Mouse (Mus musculus): ENCODE results near the gene Tbc1d24. TPM values are rescaled to one million over a fixed set of nuclear protein-coding genes. Genes with fewer than 3 reads are reported as not detected.

The Tbc1d24 gene
- polyA plus RNA-seq, 1 experiment from 2014 or later: 9.2 TPM

GRCm38 (mm10) chr17:24210591-24210990 lies 5.2 kb upstream of the Tbc1d24 start:
- no peaks in the 10 kb centered on the region for H3K27me3 ChIP-seq
- POLR2A ChIA-PET: no interaction called here
- ATAC-seq: no peak
- TF ChIP-seq CTCF (IDR thresholded peaks at IDR 0.05): no peak
- DNase-seq (ENCODE audit: low read depth, low spot score): no peak
- CTCF ChIA-PET: no interaction called here
- in situ Hi-C loops (cut with MboI; ENCODE audit: low pct_unique_long_range_greater_than_20kb): no loop called here

GRCm38 (mm10) chr17:24209916-24210240 lies 4.5 kb upstream of the Tbc1d24 start:
- ATAC-seq (no peak), DNase-seq (ENCODE audit: low read depth, low spot score) (no peak)
- no peak for TF ChIP-seq CTCF (IDR thresholded peaks at IDR 0.05)
- in situ Hi-C loops (cut with MboI; ENCODE audit: low pct_unique_long_range_greater_than_20kb): no loop called here
- H3K27me3 ChIP-seq: no peaks in the 10 kb centered on the region
- CTCF ChIA-PET: no interaction called here
- POLR2A ChIA-PET: no interaction called here

DNA sequence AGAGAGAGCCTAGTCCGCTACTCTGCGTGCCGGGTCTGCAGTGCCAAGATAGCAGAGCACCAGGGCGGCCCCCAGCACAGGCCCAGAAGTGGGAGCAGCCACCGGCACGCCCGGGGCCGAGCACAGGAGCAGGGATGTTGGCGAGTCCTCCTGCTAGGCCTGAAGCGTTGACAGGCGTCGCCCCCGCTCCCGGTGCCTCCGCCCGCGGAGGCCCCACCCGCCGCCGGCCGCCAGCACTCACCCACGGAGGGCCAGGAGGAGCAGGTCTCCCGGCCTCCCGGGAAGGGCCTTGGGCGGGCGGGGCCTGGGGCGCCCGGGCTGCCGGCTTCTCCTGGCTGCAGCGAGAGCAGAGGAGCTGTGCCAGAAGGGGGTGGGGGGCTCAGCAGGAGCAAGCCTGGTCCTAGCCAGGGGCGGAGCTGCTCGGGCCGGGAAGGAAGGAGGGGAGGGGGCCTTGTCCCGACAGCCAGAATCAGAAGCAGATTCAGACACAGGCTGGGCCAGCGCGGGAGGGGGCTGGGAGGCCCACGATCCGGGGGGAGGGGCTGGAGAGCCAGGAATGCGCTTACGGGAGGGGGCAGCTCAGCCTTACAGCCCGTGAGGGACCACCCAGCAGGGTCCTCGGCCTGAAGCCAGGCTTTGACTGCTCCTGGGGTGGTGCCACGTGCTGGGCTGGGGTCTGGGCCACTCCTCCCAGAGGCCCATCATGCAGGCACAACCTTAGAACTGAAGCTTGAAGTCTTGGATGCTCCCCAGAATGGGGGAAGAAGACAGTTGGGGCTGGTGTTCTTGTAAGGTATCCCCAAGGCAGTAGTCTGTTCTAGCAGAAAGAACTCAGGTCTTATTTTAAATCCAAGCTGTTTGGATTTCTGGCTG lies 3.9 kb upstream of the Tbc1d24 start, which contains the start of gene Ntn3:
Ntn3 (minus strand) TSS at position 489 of the 873 bp plus-strand sequence.
- no peaks in the 10 kb centered on the region for H3K27me3 ChIP-seq
- DNase-seq (ENCODE audit: low read depth, low spot score): no peak
- ChIA-PET CTCF (no interaction called here), POLR2A (no interaction called here)
- in situ Hi-C loops (cut with MboI; ENCODE audit: low pct_unique_long_range_greater_than_20kb): no loop called here
- TF ChIP-seq CTCF (IDR thresholded peaks at IDR 0.05): no peak
- ATAC-seq: no peak

DNA sequence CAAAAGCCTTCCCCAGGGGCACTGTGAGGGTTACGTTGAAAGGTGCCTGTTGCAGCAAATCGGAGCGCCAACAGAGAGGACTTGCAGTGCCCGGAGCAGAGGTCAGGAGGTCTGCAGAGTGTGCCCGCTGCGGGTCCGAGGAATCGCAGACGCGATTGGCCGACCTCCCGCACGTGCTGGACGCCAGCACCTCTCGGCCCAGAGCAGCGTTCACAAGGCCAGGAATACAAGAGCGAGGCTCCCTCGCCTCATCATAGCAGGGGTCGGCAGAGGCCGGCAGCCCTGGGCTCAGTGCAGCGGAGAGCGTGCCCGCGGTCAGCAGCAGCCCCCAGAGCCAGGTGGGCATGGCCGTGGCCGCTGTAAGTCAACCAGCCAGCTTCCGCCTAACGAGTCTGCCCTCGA lies 3.3 kb upstream of the Tbc1d24 start:
- DNase-seq (ENCODE audit: low read depth, low spot score) (no peak), ATAC-seq (no peak)
- in situ Hi-C loops (cut with MboI; ENCODE audit: low pct_unique_long_range_greater_than_20kb): no loop called here
- CTCF ChIA-PET: no interaction called here
- H3K27me3 ChIP-seq: no peaks in the 10 kb centered on the region
- POLR2A ChIA-PET: no interaction called here
- no peak for TF ChIP-seq CTCF (IDR thresholded peaks at IDR 0.05)

- CTCF ChIA-PET: interaction anchor here (0.8 to 2.5 kb wide), 2 partner anchors 8 to 12 kb away, joined by 3 to 8 read pairs; no protein-coding TSS in a partner anchor
- ATAC-seq (no peak), DNase-seq (ENCODE audit: low read depth, low spot score) (no peak)
- POLR2A ChIA-PET: no interaction called here
- no peak for TF ChIP-seq CTCF (IDR thresholded peaks at IDR 0.05)
- no peaks in the 10 kb centered on the region for H3K27me3 ChIP-seq
- in situ Hi-C loops (cut with MboI; ENCODE audit: low pct_unique_long_range_greater_than_20kb): no loop called here
Measured at GRCm38 (mm10) chr17:24207768-24208640, 2.6 kb upstream of the Tbc1d24 start.

DNA sequence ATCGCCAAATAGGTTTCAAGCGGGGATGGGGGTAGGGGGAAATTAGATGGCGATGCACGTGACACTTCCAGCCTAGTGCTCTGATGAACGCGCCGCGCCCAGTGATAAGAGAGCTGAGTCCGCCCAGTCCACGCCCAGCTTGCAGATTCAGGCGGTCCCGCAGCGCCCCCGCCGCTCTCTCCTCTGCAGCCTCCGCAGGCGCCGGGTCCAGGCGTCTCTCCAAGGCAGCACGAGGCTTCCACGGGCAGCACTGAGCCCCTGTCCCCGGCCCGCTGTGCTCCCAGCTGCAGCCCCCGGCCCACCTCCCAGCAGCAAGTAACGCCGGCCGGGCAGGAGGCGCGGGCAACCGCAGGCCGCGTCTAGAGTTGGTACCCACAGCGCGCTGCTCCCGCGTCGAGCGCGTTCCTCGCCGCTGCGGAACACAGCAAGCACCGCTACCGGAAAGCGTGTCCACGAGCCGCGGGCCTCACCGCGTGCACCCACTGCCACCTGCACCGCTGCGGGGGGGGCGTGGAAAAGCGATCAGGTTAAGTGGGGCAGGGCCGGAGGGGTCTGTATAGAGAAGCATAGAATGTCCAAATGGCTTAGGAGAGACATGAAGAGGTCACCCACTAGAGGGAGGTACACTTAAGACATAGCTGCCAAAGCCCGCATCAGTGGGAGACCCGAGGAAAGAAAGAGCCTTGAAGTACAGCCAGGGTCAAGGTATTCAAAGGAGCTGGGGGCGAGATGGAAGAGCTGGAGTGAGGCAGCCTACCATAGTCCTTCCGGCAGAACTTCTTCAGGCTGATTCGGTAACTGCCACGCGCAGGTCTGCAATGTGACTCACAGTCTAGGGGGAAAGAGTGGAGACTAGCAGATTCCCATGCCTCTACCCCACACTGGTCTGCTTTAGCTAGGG lies 1.3 kb upstream of the Tbc1d24 start:
- in situ Hi-C loops (cut with MboI; ENCODE audit: low pct_unique_long_range_greater_than_20kb): no loop called here
- ChIA-PET POLR2A (interaction anchor here (0.6 kb wide), 1 partner anchor 16 kb away, joined by 3 read pairs; no protein-coding TSS in a partner anchor), CTCF (interaction anchor here (2.5 kb wide), 1 partner anchor 9 kb away, joined by 8 read pairs; no protein-coding TSS in a partner anchor)
- H3K27me3 ChIP-seq: no peaks in the 10 kb centered on the region
- no peak for DNase-seq (ENCODE audit: low read depth, low spot score)
- ATAC-seq: no peak
- TF ChIP-seq CTCF (IDR thresholded peaks at IDR 0.05): no peak

DNA sequence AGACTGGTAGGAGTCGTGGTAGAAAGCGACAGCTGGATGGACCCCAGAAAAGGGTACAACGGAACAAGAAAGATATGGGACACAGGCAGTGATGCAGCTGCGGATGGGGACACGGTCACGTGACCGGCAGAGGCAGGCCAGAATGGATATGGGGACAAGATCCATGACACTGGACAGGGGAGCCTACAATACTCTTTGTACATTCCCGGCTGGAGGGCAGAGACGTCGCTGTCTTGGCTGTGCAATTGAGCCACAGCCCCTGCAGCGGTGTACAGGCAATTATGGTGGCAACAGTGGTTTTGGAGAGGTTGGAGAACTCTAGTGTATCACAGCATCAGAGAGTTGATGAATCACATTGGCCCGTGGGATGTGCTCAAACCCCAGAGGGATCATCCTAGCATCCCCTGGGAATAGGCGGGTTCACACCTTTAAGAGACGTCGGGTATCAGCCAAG lies 573 bp upstream of the Tbc1d24 start:
- H3K27me3 ChIP-seq: no peaks in the 10 kb centered on the region
- no peak for TF ChIP-seq CTCF (IDR thresholded peaks at IDR 0.05)
- peak; percentile 6 for ATAC-seq
- ChIA-PET CTCF (interaction anchor here (1.0 to 2.5 kb wide), 2 partner anchors 10 to 18 kb away, joined by 3 to 8 read pairs; no protein-coding TSS in a partner anchor), POLR2A (no interaction called here)
- in situ Hi-C loops (cut with MboI; ENCODE audit: low pct_unique_long_range_greater_than_20kb): no loop called here
- DNase-seq (ENCODE audit: low read depth, low spot score): no peak

- H3K27me3 ChIP-seq: no peaks in the 10 kb centered on the region
- ChIA-PET CTCF (interaction anchor here (0.5 to 1.1 kb wide), 3 partner anchors 15 to 27 kb away, joined by 3 read pairs; partner anchors contain the start of gene Tedc2), POLR2A (no interaction called here)
- no peak for TF ChIP-seq CTCF (IDR thresholded peaks at IDR 0.05)
- no peak for ATAC-seq
- DNase-seq (ENCODE audit: low read depth, low spot score): no peak
- in situ Hi-C loops (cut with MboI; ENCODE audit: low pct_unique_long_range_greater_than_20kb): no loop called here
Measured at GRCm38 (mm10) chr17:24204846-24205245, 516 bp downstream of the Tbc1d24 start.

DNA sequence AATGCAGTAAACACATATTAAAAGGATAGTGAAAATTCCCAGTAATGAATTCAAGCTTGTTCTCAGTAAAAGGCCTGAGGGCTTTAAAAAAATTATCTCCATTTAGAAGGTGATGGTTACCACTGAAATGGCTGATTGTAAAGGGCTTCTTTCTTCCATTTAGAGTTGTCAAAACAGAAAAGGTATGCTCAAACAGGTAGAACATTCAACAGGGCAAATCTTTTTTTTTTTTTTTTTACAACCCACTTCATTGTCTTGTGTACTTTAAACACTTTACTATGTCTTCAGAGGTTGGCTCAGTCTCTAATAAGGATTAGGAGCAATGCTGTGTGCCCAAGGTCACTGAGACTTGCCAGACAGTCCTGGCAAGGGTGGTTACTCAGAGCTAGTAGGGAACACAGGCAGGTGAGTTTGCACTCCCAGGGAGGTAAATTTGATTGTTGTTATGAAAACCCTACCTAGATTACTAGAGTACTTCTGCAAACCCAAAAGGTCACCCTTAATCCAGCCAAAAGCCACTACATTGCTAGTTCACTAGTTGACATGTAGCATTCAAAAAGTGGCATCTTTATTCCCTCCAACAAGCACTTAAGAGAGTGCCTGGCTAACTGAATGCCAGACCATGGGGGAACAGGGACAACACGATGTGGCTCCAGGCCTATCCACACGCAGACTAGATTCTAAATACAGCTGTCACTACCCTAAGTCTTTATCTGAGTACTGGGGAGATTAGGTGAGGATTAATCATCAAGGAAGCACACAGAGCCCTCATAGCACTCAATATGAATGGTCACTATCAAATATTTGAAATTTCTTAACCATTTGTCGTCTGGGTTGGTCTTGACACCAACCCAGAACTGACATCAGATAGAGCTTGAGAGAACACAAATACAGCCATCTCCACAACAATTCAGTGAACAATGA lies 1.5 kb downstream of the Tbc1d24 start:
- H3K27me3 ChIP-seq: no peaks in the 10 kb centered on the region
- ChIA-PET POLR2A (no interaction called here), CTCF (interaction anchor here (0.6 to 1.1 kb wide), 2 partner anchors 14 to 17 kb away, joined by 3 read pairs; partner anchors contain the start of gene Tedc2)
- in situ Hi-C loops (cut with MboI; ENCODE audit: low pct_unique_long_range_greater_than_20kb): no loop called here
- no peak for TF ChIP-seq CTCF (IDR thresholded peaks at IDR 0.05)
- no peak for ATAC-seq
- DNase-seq (ENCODE audit: low read depth, low spot score): no peak

Measured in Patski (cell line).